Mouse (Mus musculus) MEL (cell line): Measurements from ENCODE around the gene Krt18. TPM values are rescaled to one million over a fixed set of nuclear protein-coding genes. Genes with fewer than 3 reads are reported as not detected.
A peak's percentile ranks its signal among the peaks of the same experiment; 100 is the strongest.

Experiments
- DNase-seq: peaks from one replicate; pipeline ENCODE4 v3.0.0; 2011; ENCODE audit warnings: low read depth, low spot score
- H3K27ac ChIP-seq: 2 replicates; pipeline ENCODE4 v1.5.1; 2012; ENCODE audit warnings: low read depth, mild to moderate bottlenecking, control low read depth, low read length, moderate library complexity; ENCODE audit not compliant: control insufficient read depth
- H3K27me3 ChIP-seq, 2 experiments: fragments of 150-350 bp in 1 of 2; sonication (generic) in 1 of 2; 2 replicates each; pipeline ENCODE4 v1.6.1; 2012; ENCODE audit warnings: low read length in 2 of 2, mild to moderate bottlenecking in 2 of 2, improper control_type of control experiment in 1 of 2, moderate library complexity in 1 of 2; ENCODE audit not compliant: insufficient read depth in 2 of 2, control insufficient read depth in 1 of 2
- H3K36me3 ChIP-seq, 2 experiments: 2 replicates each; pipeline ENCODE4 v1.6.1; 2012 to 2014; ENCODE audit warnings: low read length in 2 of 2, improper control_type of control experiment in 1 of 2, inconsistent platforms in 1 of 2, mild to moderate bottlenecking in 1 of 2; ENCODE audit not compliant: insufficient read depth in 2 of 2, control insufficient read depth in 1 of 2
- H3K4me1 ChIP-seq, 2 experiments: fragments of 150-350 bp in 1 of 2; sonication (generic) in 1 of 2; 2 replicates each; pipeline ENCODE4 v1.6.1; 2012; ENCODE audit warnings: low read length in 2 of 2, improper control_type of control experiment in 1 of 2, mild to moderate bottlenecking in 1 of 2; ENCODE audit not compliant: insufficient read depth in 2 of 2, control insufficient read depth in 1 of 2
- H3K4me3 ChIP-seq, 2 experiments: fragments of 150-350 bp in 1 of 2; sonication (generic) in 1 of 2; 2 replicates each; pipeline ENCODE4 v1.5.1; 2012; ENCODE audit warnings: low read depth in 2 of 2, low read length in 2 of 2, mild to moderate bottlenecking in 2 of 2, moderate library complexity in 2 of 2, control low read depth in 1 of 2, improper control_type of control experiment in 1 of 2; ENCODE audit not compliant: control insufficient read depth in 1 of 2, insufficient read depth in 1 of 2
- H3K79me2 ChIP-seq: 2 replicates; pipeline ENCODE4 v1.6.1; 2012; ENCODE audit warnings: mild to moderate bottlenecking, low read length, moderate library complexity; ENCODE audit not compliant: control insufficient read depth, poor library complexity, insufficient read depth
- H3K9ac ChIP-seq: 2 replicates; pipeline ENCODE4 v1.6.1; 2012; ENCODE audit warnings: low read depth, mild to moderate bottlenecking, control low read depth, low read length, moderate library complexity; ENCODE audit not compliant: control insufficient read depth, poor library complexity, severe bottlenecking
- H3K9me3 ChIP-seq: fragments of 150-350 bp; sonication (generic); replicated peaks from 2 replicates; pipeline ENCODE4 v1.6.1; 2012; ENCODE audit warnings: mild to moderate bottlenecking, low read length, improper control_type of control experiment, moderate library complexity; ENCODE audit not compliant: insufficient read depth
- BHLHE40 ChIP-seq: IDR thresholded peaks from 2 replicates; pipeline ENCODE4 v1.6.1; 2012; ENCODE audit warnings: low read depth, mild to moderate bottlenecking, inconsistent platforms, low read length, improper control_type of control experiment, borderline replicate concordance
- CHD1 ChIP-seq: IDR thresholded peaks from 2 replicates; pipeline ENCODE4 v1.6.1; 2012; ENCODE audit warnings: low read depth, mild to moderate bottlenecking, inconsistent platforms, low read length, improper control_type of control experiment
- CHD2 ChIP-seq: IDR thresholded peaks from 2 replicates; pipeline ENCODE4 v1.6.1; 2011; ENCODE audit warnings: low read length, improper control_type of control experiment
- CTCF ChIP-seq, 3 experiments: IDR thresholded peaks in 2 of 3; conservative IDR thresholded peaks in 1 of 3; 2 replicates each; pipeline ENCODE4 v1.5.1; 2011 to 2012; ENCODE audit warnings: low read length in 3 of 3, low read depth in 2 of 3, mild to moderate bottlenecking in 2 of 3, improper control_type of control experiment in 1 of 3, inconsistent platforms in 1 of 3, mixed read lengths in 1 of 3, moderate library complexity in 1 of 3; ENCODE audit not compliant: control insufficient read depth in 1 of 3, insufficient read depth in 1 of 3, poor library complexity in 1 of 3, severe bottlenecking in 1 of 3
- E2F4 ChIP-seq: IDR thresholded peaks from 2 replicates; pipeline ENCODE4 v1.6.1; 2011; ENCODE audit warnings: low read depth, low read length, improper control_type of control experiment, borderline replicate concordance
- ELF1 ChIP-seq: IDR thresholded peaks from 2 replicates; pipeline ENCODE4 v1.6.1; 2014; ENCODE audit warnings: low read depth, mild to moderate bottlenecking, inconsistent platforms, low read length, improper control_type of control experiment, moderate library complexity
- ETS1 ChIP-seq: IDR thresholded peaks from 2 replicates; pipeline ENCODE4 v1.6.1; 2012; ENCODE audit warnings: low read depth, mild to moderate bottlenecking, inconsistent platforms, low read length, improper control_type of control experiment, moderate library complexity
- GABPA ChIP-seq: IDR thresholded peaks from 2 replicates; pipeline ENCODE4 v1.6.1; 2012; ENCODE audit warnings: low read depth, mild to moderate bottlenecking, inconsistent platforms, low read length, improper control_type of control experiment, moderate library complexity
- HCFC1 ChIP-seq: IDR thresholded peaks from 2 replicates; pipeline ENCODE4 v1.6.1; 2012; ENCODE audit warnings: low read depth, mild to moderate bottlenecking, inconsistent platforms, low read length, improper control_type of control experiment, moderate library complexity
- JUND ChIP-seq: IDR thresholded peaks from 2 replicates; pipeline ENCODE4 v1.6.1; 2011; ENCODE audit warnings: low read depth, mild to moderate bottlenecking, improper control_type of control experiment, low read length
- KAT2A ChIP-seq: conservative IDR thresholded peaks from 2 replicates; pipeline ENCODE4 v1.6.1; 2012; ENCODE audit warnings: low read depth, low read length, improper control_type of control experiment, inconsistent platforms
- MAFK ChIP-seq: IDR thresholded peaks from 2 replicates; pipeline ENCODE4 v1.6.1; 2011; ENCODE audit warnings: low read depth, mild to moderate bottlenecking, low read length, improper control_type of control experiment, borderline replicate concordance
- MAX ChIP-seq: IDR thresholded peaks from 2 replicates; pipeline ENCODE4 v1.6.1; 2011; ENCODE audit warnings: low read length, improper control_type of control experiment
- MAZ ChIP-seq: IDR thresholded peaks from 2 replicates; pipeline ENCODE4 v1.6.1; 2012; ENCODE audit warnings: low read depth, mild to moderate bottlenecking, inconsistent platforms, low read length, improper control_type of control experiment
- MEF2A ChIP-seq: IDR thresholded peaks from 2 replicates; pipeline ENCODE4 v1.6.1; 2014; ENCODE audit warnings: low read depth, mild to moderate bottlenecking, inconsistent platforms, low read length, improper control_type of control experiment; ENCODE audit not compliant: poor library complexity, insufficient replicate concordance, severe bottlenecking; ENCODE audit errors: extremely low read depth
- MXI1 ChIP-seq: IDR thresholded peaks from 2 replicates; pipeline ENCODE4 v1.6.1; 2011; ENCODE audit warnings: mild to moderate bottlenecking, low read depth, low read length, improper control_type of control experiment
- MYB ChIP-seq: IDR thresholded peaks from 2 replicates; pipeline ENCODE4 v1.6.1; 2011; ENCODE audit warnings: mild to moderate bottlenecking, low read depth, low read length, improper control_type of control experiment
- MYC ChIP-seq: IDR thresholded peaks from 2 replicates; pipeline ENCODE4 v1.6.1; 2011; ENCODE audit warnings: low read depth, mild to moderate bottlenecking, low read length, improper control_type of control experiment, moderate library complexity
- NELFE ChIP-seq: IDR thresholded peaks from 2 replicates; pipeline ENCODE4 v1.6.1; 2011; ENCODE audit warnings: low read depth, low read length, improper control_type of control experiment
- NRF1 ChIP-seq: IDR thresholded peaks from 2 replicates; pipeline ENCODE4 v1.6.1; 2014; ENCODE audit warnings: low read depth, mild to moderate bottlenecking, inconsistent platforms, low read length, improper control_type of control experiment, moderate library complexity; ENCODE audit not compliant: poor library complexity, insufficient read depth, severe bottlenecking
- POLR2A ChIP-seq, 2 experiments: IDR thresholded peaks; 2 replicates each; pipeline ENCODE4 v1.6.1; 2011 to 2012; ENCODE audit warnings: low read length in 2 of 2, mild to moderate bottlenecking in 2 of 2, control low read depth in 1 of 2, improper control_type of control experiment in 1 of 2, low read depth in 1 of 2, moderate library complexity in 1 of 2; ENCODE audit not compliant: control insufficient read depth in 1 of 2, insufficient read depth in 1 of 2, poor library complexity in 1 of 2
- POLR2AphosphoS2 ChIP-seq: IDR thresholded peaks from 2 replicates; pipeline ENCODE4 v1.6.1; 2011; ENCODE audit warnings: low read length, improper control_type of control experiment
- POLR2AphosphoS5 ChIP-seq: IDR thresholded peaks from 2 replicates; pipeline ENCODE4 v1.6.1; 2012; ENCODE audit warnings: low read depth, borderline replicate concordance, mild to moderate bottlenecking, inconsistent platforms, low read length, moderate library complexity, mixed read lengths
- RAD21 ChIP-seq: IDR thresholded peaks from 2 replicates; pipeline ENCODE4 v1.6.1; 2011; ENCODE audit warnings: mild to moderate bottlenecking, low read depth, low read length, improper control_type of control experiment
- SIN3A ChIP-seq: IDR thresholded peaks from 2 replicates; pipeline ENCODE4 v1.6.1; 2012; ENCODE audit warnings: low read length, improper control_type of control experiment, inconsistent platforms
- SMC3 ChIP-seq: IDR thresholded peaks from 2 replicates; pipeline ENCODE4 v1.6.1; 2011; ENCODE audit warnings: low read depth, low read length, improper control_type of control experiment
- TAL1 ChIP-seq: IDR thresholded peaks from 2 replicates; pipeline ENCODE4 v1.6.1; 2012; ENCODE audit warnings: mild to moderate bottlenecking, inconsistent platforms, low read length, moderate library complexity, mixed read lengths
- TBP ChIP-seq: IDR thresholded peaks from 2 replicates; pipeline ENCODE4 v1.8.0; 2011; ENCODE audit warnings: low read depth, low read length, improper control_type of control experiment
- TCF12 ChIP-seq: IDR thresholded peaks from 2 replicates; pipeline ENCODE4 v1.6.1; 2014; ENCODE audit warnings: low read depth, mild to moderate bottlenecking, inconsistent platforms, low read length, improper control_type of control experiment, moderate library complexity
- USF1 ChIP-seq: IDR thresholded peaks from 2 replicates; pipeline ENCODE4 v1.6.1; 2014; ENCODE audit warnings: low read depth, mild to moderate bottlenecking, inconsistent platforms, low read length, improper control_type of control experiment, moderate library complexity
- USF2 ChIP-seq, 2 experiments: IDR thresholded peaks; 2 replicates each; pipeline ENCODE4 v1.6.1; 2011 to 2012; ENCODE audit warnings: improper control_type of control experiment in 2 of 2, low read length in 2 of 2, borderline replicate concordance in 1 of 2, inconsistent platforms in 1 of 2, low read depth in 1 of 2, mild to moderate bottlenecking in 1 of 2; ENCODE audit not compliant: insufficient read depth in 1 of 2
- ZC3H11A ChIP-seq: IDR thresholded peaks from 2 replicates; pipeline ENCODE4 v1.6.1; 2012; ENCODE audit warnings: low read depth, mild to moderate bottlenecking, inconsistent platforms, low read length, improper control_type of control experiment
- ZKSCAN1 ChIP-seq: IDR thresholded peaks from 2 replicates; pipeline ENCODE4 v1.6.1; 2012; ENCODE audit warnings: low read depth, mild to moderate bottlenecking, inconsistent platforms, low read length, improper control_type of control experiment, moderate library complexity
- ZNF384 ChIP-seq: IDR thresholded peaks from 2 replicates; pipeline ENCODE4 v1.6.1; 2012; ENCODE audit warnings: low read depth, mild to moderate bottlenecking, inconsistent platforms, low read length, improper control_type of control experiment
- polyA plus RNA-seq, 2 experiments: library from polyadenylated mRNA; stranded (reverse) in 1 of 2; unstranded in 1 of 2; fragments of >175 nt in 1 of 2; fragments of >200 nt in 1 of 2; gene quantifications; 2 replicates each; pipeline versions ENCODE4 v1.2.1 to v1.2.4; 2012; ENCODE audit warnings: low replicate concordance in 2 of 2, low read depth in 1 of 2; ENCODE audit not compliant: insufficient read length in 2 of 2, insufficient read depth in 1 of 2, missing spikeins in 1 of 2
- total RNA-seq: library from RNA; depleted of rRNA; stranded (reverse); fragments of 300-350 nt; gene quantifications from 2 replicates; pipeline ENCODE4 v1.2.3, GENCODE M21; 2012

Krt18 gene
- total and polyA plus RNA-seq, 3 experiments: 0.08 TPM; not detected in 2

DNA sequence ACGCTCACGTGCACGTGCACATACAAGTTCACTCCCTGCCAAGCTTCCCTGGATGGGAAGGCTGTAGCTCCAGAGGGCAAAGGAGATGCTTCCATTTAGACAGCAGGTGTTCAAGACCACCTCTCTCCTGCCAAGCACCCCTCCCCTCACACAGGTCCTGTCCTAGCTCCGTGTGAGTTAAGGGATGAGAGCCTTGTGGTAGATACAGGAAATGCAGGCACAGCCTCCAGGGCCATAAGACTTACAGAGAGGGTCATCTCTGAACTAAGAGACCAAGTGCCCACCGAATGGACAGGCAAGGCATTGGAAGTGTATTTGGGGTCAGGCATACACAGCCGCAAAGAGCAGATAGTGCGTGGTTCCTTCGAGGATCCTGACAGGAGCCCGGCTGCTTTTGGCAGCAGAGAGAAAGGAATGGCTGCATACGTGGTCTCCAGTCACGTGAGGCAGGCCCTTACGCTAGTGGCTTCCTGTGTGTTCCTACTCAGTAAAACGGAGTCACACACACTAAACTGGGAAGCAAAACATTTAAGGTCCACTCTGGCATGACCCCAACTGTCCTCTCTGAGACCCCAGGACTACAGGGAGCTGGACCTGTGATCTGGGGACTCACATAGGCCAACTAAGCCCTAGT, 44.5 kb upstream of the Krt18 start:
- Histone ChIP-seq H3K27me3 (no peaks in the 10 kb centered on the region), H3K36me3 (peaks cover 0 to 7% of the 10 kb centered on the region in 2 experiments; a peak in 2 of 4 replicates), H3K79me2 (no peaks in the 10 kb centered on the region), H3K27ac (peak overlapping the region; percentile 59), H3K4me3 (peak overlapping the region; percentile 45 to 52), H3K9me3 (no peaks in the 10 kb centered on the region), H3K9ac (peak overlapping the region; percentile 60), H3K4me1 (peaks cover 4 to 22% of the 10 kb centered on the region in 2 experiments; a peak in 3 of 4 replicates)
- peak; percentile 76 for DNase-seq
- TF ChIP-seq BHLHE40 (peak; percentile 69), RAD21 (no peak), E2F4 (no peak), TBP (no peak; the same call in 1 of the 2 replicates), TCF12 (no peak; the same call in 1 of the 2 replicates), POLR2AphosphoS2 (no peak), JUND (no peak), ZKSCAN1 (no peak), KAT2A (no peak; the same call in 1 of the 2 replicates), SMC3 (no peak), NRF1 (no peak), ETS1 (no peak), TAL1 (no peak), POLR2AphosphoS5 (peak; percentile 79; the same call in 1 of the 2 replicates), SIN3A (no peak), MEF2A (no peak), NELFE (no peak), MAX (no peak), ZC3H11A (no peak), MYB (no peak), HCFC1 (no peak), GABPA (no peak), MAZ (no peak), MAFK (no peak), ZNF384 (no peak), USF1 (peak; percentile 90), CHD2 (no peak), MYC (no peak), CTCF (IDR thresholded peaks at IDR 0.05 in 2 of 3, conservative IDR thresholded peaks at IDR 0.05 in 1 of 3; ENCODE audit: control insufficient read depth in 1 of 3, insufficient read depth in 1 of 3, low read depth in 2 of 3, low read length in 3 of 3, poor library complexity in 1 of 3, severe bottlenecking in 1 of 3) (peak in 2 of 3 experiments; percentile 36 to 75; a peak in 4 of 6 replicates), USF2 (IDR thresholded peaks at IDR 0.05; ENCODE audit: borderline replicate concordance in 1 of 2, insufficient read depth in 1 of 2, low read depth in 1 of 2, low read length in 2 of 2) (peak in 1 of 2 experiments; percentile 62; a peak in 1 of 4 replicates), MXI1 (no peak), ELF1 (no peak), CHD1 (no peak), POLR2A (IDR thresholded peaks at IDR 0.05; ENCODE audit: control insufficient read depth in 1 of 2, insufficient read depth in 1 of 2, low read depth in 1 of 2, low read length in 2 of 2, poor library complexity in 1 of 2) (no peak)
